Mouse (Mus musculus) neutrophil, adult 5-6 weeks (primary cell): ENCODE measurements around the gene Vmn1r85. TPM values are rescaled to one million over a fixed set of nuclear protein-coding genes. Genes with fewer than 3 reads are reported as not detected.
"Not testable (repeated sequence)": the region's sequence is repeated elsewhere in the genome, so short reads cannot be mapped to it uniquely, and the experiment has no call there.

Experiments used
- ATAC-seq: fragments of 151-379, 151-347 bp; 2 replicates; pipeline ENCODE4 v1.8.0; 2017; ENCODE audit warnings: mild to moderate bottlenecking, moderate TSS enrichment; ENCODE audit not compliant: insufficient number of reproducible peaks, poor library complexity, low FRiP score, severe bottlenecking; ENCODE audit errors: extremely low read depth
- total RNA-seq: library from RNA; stranded (forward); fragments of 200-1000 nt; gene quantifications from 2 replicates; pipeline ENCODE4 v1.2.3, GENCODE M21; 2017

The Vmn1r85 gene
- total RNA-seq = not detected in 2 replicates

- no peak for ATAC-seq
Measured at GRCm38 (mm10) chr7:13095073-13095472, at the start of gene Vmn1r85. Gene Vmn1r85, minus strand, starts transcription at chr7:13095173.

- no peak for ATAC-seq
Measured at GRCm38 (mm10) chr7:13140057-13140456, 45.1 kb upstream of the Vmn1r85 start, which contains the start of gene Vmn1r87. Gene Vmn1r87, minus strand, starts transcription at chr7:13140157.

- no peak for ATAC-seq
Measured at GRCm38 (mm10) chr7:13137340-13137739, 42.4 kb upstream of the Vmn1r85 start.

- ATAC-seq = no peak
Measured at GRCm38 (mm10) chr7:13131856-13132255, 36.9 kb upstream of the Vmn1r85 start.

GRCm38 (mm10) chr7:13123554-13124153, 28.7 kb upstream of the Vmn1r85 start:
- peak; percentile 46; the same call in 1 of the 2 replicates for ATAC-seq

- no peak for ATAC-seq
Measured at GRCm38 (mm10) chr7:13119817-13120216, 24.8 kb upstream of the Vmn1r85 start, which contains the start of gene Vmn1r86. Gene Vmn1r86, minus strand, starts transcription at chr7:13119917.

GRCm38 (mm10) chr7:13072293-13072692, 22.7 kb downstream of the Vmn1r85 start:
- ATAC-seq = no peak

GRCm38 (mm10) chr7:13063399-13063798, 31.6 kb downstream of the Vmn1r85 start:
- ATAC-seq = not testable (repeated sequence)

GRCm38 (mm10) chr7:13059536-13059935, 35.4 kb downstream of the Vmn1r85 start:
- no peak for ATAC-seq

GRCm38 (mm10) chr7:13056913-13057700, 37.9 kb downstream of the Vmn1r85 start:
- ATAC-seq = no peak

- ATAC-seq = peak; percentile 90
Measured at GRCm38 (mm10) chr7:13054287-13055010, 40.5 kb downstream of the Vmn1r85 start, which contains the start of gene Mzf1. Gene Mzf1, minus strand, starts transcription at chr7:13054764.

GRCm38 (mm10) chr7:13053961-13054286, 41.0 kb downstream of the Vmn1r85 start:
- ATAC-seq = 0 out of 2 replicates have a peak, but pooled peaks have one; percentile 0

- no peak for ATAC-seq
Measured at GRCm38 (mm10) chr7:13053501-13053900, 41.5 kb downstream of the Vmn1r85 start.

- no peak for ATAC-seq
Measured at GRCm38 (mm10) chr7:13053001-13053400, 42.0 kb downstream of the Vmn1r85 start.

GRCm38 (mm10) chr7:13046084-13046483, 48.9 kb downstream of the Vmn1r85 start:
- ATAC-seq = peak; percentile 87

- ATAC-seq = no peak
Measured at GRCm38 (mm10) chr7:13044254-13044625, 50.7 kb downstream of the Vmn1r85 start.

GRCm38 (mm10) chr7:13043445-13044253, 51.3 kb downstream of the Vmn1r85 start:
- no peak for ATAC-seq

- ATAC-seq = no peak
Measured at GRCm38 (mm10) chr7:13043120-13043444, 51.9 kb downstream of the Vmn1r85 start.

GRCm38 (mm10) chr7:13042511-13042910, 52.5 kb downstream of the Vmn1r85 start:
- no peak for ATAC-seq
